ENCODE assay signal across 6 mouse cellular contexts in genomic region chr4:33879944-33880343, GRCm38 (mm10).
"Had no signal": no experiment of that assay in that cellular context is flagged by ENCODE, and none has a peak within 500 bp of the region (broad histone marks: within the 10 kb centered on the region; RNA-seq: fewer than 3 reads in every experiment).

No protein-coding gene starts in this region.

- DNase-seq: kidney, adult 8-10 months; kidney, postnatal 25 days; layer of hippocampus, adult 9-11 months; lung, adult 2 months; lung, postnatal 36 days; thymus, postnatal 36 days had no signal
